Mouse (Mus musculus) G1E (cell line): ENCODE results near the gene Ptx3.

Experiments
- CTCF ChIP-seq: IDR thresholded peaks from 2 replicates; pipeline ENCODE4 v1.5.1; 2012; ENCODE audit warnings: low read depth, low read length, inconsistent platforms, mixed read lengths
- TAL1 ChIP-seq: conservative IDR thresholded peaks from 2 replicates; pipeline ENCODE4 v1.6.1; 2012; ENCODE audit warnings: low read depth, low read length, inconsistent platforms, mixed read lengths

GRCm38 (mm10) chr3:66254504-66255105 is 34.9 kb downstream of the Ptx3 start:
- TF ChIP-seq CTCF (no peak), TAL1 (no peak)
